Mouse (Mus musculus) liver, adult (tissue): ENCODE measurements around the gene Fkbp8.

Source experiments
- GATA4 ChIP-seq: IDR thresholded peaks from 2 replicates; pipeline ENCODE4 v1.6.1; 2014; ENCODE audit warnings: mild to moderate bottlenecking, low read length; ENCODE audit not compliant: insufficient replicate concordance

Fkbp8 gene

DNA sequence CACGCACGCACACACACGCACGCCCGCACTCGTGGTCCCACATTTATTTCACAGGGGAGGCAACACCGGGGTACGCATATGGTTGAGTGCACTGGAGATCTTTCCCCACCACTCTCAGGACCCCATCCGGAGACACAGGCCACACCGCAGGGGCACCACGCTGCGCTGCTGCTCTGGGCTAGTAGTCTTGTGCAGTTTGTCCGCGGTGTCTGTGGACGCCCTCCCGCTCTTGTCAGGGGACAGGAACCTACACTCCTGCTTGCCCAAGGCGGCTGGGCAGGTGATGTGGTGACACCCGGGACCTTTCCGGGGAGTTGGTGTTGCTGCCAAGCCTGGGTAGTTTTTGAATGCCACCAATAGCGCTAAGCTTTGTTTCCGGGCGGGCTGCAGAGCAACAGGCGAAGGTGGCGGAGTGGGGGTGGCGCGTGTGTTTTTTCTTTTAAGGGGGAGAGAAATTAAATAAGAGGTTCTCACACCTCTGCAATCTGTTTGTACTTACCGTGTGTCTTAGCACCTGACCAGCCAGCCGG, 33.0 kb upstream of the Fkbp8 start:
- no peak for TF ChIP-seq GATA4

DNA sequence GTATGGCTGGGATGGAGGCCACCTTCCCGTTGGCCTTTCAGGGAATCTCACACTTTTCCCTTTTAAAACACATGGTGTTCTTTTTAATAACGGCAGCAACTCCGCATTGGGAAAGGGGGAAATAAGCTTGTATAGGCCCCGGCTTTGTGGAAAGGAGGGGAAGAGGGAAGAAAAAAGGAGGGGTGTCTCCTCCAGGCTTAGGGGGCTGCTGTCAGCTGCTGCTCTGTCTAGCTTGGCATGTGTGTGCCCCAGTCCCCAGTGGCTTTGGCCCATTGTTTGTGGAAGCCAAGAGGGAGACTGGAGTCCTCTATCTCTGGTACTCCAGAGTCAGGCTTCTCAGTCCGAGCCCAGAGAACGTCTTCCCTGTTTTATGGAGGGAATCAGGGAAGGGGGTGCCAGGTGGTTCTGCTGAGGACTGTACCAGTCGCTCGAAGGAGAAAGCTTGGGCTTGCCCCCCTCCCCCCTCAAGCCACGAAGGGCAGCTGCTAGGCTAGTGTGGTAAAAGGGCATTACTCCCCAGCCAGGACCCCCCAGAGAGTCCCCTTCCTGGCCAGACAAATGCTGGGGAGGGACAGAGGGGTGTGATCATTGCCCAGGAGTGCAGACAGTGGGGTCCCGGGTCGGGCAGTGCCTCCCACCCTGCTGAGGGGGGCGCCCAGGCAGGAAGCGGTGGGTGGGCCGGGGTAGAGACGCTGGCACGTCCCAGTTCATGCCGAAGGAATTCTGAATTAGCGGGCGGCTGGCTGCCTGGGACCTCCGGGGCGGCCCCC, 32.3 kb upstream of the Fkbp8 start:
- TF ChIP-seq GATA4: no peak

DNA sequence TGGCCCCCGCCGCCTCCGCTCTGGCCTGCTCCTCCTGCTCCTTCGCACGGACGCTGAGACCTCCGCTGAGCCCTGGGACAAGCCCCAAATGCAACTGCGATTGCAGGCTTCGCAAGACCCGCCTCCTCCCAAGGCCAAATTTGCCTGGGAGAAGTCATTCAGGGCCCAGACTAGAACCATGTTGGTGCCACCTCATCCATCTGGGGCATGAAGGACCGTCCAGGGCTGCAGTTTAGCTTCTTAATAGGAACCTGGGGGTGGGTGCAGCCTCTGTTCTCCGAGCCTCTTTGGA, 31.8 kb upstream of the Fkbp8 start:
- no peak for TF ChIP-seq GATA4

DNA sequence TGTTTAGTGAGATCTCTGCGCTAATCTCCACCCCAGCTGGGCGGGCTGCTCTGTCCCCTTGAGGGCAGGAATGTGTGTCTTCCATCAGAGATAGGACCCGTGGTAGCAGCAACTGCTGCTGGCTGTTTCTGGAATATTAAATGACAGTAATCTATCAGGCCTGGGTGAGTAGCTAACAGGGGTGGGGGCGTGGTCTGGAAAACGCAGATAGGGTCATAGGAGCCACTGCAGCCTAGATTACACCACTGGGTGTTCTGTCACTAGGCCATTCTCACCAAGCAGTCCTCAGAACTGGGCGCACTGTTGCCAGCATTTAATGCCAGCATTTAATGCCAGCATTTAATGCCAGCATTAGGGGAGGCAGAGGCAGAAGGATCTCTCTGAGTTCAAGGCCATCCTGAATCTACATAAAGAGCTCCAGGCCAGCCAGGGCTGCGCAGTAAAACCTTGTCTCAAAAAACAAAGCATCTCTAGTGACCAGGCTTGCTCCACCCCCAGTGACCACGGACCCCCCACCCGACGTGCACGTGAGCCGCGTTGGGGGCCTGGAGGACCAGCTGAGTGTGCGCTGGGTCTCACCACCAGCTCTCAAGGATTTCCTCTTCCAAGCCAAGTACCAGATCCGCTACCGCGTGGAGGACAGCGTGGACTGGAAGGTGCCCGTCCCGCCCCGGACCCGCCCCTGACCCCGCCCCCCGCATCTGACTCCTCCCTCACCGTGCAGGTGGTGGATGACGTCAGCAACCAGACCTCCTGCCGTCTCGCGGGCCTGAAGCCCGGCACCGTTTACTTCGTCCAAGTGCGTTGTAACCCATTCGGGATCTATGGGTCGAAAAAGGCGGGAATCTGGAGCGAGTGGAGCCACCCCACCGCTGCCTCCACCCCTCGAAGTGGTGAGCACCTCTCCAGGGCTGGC, 26.9 kb upstream of the Fkbp8 start:
- TF ChIP-seq GATA4: no peak

DNA sequence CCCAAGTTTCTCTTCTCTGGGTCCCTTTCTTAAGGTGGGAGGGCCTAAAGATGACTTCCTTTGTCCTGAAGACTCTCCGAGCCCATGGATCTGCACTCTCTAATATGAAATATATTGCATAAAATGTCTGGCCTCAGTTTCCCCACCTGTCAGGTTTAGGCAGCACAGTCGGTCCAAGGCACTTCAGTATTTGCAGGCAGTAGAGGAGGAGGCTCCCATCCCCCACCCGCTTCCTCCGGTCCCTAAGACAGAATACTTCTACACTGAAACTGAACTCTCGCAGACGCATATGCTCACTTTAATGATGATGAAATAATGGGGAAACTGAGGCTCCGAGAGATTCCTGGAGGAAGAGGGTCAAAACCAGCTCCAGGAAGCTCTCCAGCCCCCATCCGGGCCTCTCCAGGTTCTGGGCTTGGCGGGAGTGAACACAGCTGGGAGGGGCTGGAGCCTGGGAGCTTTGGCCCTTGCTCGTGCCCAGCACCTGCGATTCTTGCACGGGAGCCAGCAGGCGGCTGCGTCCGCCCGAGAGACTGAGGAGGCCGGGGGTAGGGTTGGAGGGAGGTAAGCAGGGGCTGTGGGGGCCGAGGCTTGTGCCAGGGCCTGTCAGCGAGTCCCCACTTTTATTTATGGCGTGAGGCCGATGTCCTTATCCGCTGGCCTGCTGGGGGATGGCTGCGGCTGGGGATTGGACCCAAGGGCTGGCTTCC, 25.5 kb upstream of the Fkbp8 start:
- TF ChIP-seq GATA4: no peak

DNA sequence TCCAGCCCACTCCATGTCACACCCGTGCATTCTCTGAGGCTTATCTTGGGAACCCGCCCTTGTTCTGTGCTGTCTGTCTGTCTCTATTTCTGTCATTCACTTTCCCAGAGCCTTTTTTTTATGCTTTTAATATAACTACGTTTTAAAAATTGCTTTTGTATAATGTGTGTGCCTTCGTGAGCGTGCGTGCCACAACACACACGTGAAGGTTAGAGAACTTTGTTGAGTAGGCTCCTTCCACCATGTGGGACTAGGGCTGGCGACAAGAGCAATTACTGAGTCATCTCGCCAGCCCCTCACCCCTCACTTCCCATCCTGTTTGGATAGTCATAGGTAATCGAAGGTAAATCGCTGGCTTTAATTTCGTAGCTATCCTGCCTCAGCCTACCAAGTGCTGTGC, 25.0 kb upstream of the Fkbp8 start:
- TF ChIP-seq GATA4: no peak

DNA sequence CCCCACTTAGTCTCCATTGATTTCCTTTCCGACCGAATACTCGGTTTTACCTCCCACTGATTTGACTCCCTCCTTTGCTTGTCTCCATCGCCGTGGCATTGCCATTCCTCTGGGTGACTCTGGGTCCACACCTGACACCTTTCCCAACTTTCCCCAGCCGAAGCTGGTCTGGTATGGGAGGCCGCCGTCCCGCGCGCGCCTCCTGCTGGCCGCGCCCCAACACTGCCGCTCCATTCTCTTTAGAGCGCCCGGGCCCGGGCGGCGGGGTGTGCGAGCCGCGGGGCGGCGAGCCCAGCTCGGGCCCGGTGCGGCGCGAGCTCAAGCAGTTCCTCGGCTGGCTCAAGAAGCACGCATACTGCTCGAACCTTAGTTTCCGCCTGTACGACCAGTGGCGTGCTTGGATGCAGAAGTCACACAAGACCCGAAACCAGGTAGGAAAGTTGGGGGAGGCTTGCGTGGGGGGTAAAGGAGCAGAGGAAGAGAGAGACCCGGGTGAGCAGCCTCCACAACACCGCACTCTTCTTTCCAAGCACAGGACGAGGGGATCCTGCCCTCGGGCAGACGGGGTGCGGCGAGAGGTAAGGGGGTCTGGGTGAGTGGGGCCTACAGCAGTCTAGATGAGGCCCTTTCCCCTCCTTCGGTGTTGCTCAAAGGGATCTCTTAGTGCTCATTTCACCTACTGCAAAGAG, 24.3 kb upstream of the Fkbp8 start:
- TF ChIP-seq GATA4: no peak

DNA sequence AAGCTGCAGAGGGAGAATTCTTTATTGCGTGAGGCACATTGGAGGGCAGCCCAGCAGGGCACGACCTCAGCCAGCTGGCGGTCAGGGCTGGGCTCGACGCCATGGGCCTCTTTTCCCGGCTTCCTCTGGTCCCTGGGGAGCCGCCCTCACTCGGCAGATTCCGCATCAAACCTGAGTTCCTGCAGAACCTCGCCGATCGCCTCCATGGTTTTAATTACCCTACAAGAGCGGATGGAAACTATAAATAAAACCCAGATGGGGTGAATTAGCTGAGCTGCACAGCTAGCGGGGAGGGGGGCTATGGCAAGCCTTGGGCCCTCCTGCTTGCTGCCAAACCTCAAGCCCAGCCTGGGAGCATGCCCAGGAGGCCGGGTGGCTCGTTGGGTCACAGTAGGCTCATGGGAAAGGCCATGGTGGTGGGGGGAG, 23.2 kb upstream of the Fkbp8 start:
- TF ChIP-seq GATA4: no peak

DNA sequence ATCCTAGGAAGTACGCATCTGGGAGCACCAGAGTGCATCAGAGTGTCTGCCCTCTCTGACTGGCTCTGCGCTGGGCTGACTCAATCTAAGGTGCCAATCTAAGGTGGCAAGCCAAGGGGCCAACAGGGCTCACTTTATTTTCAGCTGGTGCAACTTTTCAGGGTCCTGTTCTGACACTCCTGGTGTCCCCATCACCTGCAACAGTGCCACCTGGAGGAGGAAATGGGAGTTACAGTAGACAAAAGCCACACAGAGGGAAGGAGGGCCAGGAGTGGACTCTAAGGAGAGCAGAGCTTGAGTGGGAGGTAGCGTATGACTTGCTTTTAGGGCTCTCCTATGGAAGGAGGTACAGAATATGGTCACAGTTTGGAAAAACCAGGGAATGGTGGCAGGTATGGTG, 22.7 kb upstream of the Fkbp8 start:
- no peak for TF ChIP-seq GATA4

DNA sequence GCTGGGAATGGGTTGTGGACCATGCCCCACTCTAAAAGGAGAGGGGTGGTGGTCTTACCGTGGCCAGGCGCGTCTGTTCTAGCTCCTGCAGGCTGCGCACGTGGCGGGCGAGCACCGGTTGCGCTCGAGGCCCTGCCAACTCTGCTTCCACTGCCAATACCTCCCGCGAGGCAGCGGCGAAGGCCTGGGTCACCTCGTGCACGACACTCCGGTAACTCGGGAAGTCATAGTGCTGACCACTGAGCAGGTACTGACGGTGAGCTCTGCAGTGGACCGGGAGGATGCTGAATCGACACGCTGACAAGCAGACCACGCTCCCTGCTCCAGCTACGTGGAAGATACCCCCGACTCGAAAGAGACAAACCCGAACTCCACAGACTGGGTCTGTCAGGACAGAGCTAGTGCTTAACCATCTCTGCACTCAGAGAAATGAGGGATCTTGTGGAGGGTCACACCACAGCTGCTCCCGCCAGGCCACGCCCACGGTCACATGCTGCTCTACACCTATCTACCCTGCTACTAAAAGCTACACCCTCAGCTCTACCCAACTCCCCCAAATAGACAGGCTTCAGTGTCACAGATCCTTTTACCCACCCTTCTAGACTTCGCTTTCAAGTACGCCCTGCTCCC, 21.7 kb upstream of the Fkbp8 start:
- no peak for TF ChIP-seq GATA4

DNA sequence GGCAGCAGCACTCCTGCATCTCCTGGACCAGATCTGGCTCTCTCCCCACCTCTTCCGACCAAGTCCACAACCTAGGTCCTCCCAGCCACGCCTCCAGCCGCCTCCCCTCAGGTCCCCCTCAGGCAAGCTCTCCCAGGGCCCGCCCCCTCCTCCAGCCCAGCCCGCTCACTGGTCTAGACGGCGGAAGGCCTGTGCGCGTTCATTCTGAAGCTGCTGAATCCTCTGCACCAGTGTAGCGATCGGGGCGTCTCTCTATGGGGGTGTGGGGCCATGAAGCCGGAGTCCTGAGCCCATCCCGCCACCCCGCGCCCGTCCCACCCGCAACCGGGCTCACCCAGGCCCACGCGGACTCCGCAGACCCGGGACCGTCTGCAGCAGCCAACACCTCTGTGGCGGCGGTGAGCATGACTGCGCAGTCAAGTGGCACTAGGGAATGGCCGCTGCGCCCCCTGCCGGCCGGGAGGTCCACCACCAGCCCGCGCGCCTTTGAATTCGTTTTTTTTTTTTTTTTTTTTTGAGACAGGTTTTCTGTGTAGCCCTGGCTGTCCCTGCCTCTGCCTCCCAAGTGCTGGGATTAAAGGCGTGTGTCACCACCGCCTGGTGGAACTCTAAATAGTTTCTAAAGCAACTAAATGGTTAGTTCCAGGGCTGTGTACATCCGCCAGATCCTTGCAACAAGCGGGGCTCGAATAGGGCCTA, 21.0 kb upstream of the Fkbp8 start, which contains the start of gene Rex1bd:
Gene Rex1bd, minus strand, starts transcription at position 425 of the 699 bp plus-strand sequence.
- no peak; the same call in 1 of the 2 replicates for TF ChIP-seq GATA4

DNA sequence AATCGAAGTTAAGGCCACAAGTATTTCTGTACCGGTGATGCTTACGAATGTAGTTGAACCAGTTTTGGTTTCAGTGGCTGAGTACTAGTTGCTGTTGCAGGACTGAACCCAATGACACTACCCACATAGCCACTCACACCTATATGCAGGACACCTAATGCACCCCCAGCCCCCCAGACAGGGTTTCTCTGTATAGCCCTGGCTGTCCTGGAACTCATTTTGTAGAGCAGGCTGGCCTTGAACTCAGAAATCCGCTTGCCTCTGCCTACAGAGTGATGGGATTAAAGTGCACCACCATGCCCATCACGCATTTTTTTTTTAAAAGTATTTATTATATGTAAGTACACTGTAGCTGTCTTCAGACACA, 20.5 kb upstream of the Fkbp8 start:
- TF ChIP-seq GATA4: no peak

DNA sequence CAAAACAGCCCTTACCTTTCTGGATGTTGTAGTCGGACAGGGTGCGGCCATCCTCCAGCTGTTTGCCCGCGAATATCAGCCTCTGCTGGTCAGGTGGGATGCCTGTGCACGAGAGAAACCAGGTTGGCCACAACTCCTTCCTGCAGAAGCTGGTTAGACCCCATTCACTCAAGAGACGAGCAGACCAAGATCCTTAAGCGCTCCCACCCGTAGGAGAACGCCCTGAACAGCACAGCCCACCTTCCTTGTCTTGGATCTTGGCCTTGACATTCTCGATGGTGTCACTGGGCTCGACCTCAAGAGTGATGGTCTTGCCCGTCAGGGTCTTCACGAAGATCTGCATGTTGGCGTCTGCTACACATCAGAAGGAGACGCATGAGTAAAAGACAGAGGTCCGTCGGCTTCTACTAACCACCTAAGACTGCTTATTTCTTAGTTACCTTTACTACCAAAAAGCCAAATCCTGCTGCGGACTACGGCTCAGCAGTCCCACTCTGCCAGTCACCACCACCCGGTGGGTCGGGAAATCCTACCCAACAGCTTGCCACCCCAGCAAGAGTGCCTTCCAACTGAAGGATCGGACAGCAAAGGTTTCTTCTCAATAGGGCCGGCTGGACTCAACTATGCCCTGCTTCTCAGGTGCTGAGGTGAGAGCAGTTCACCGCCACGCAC, 18.1 kb upstream of the Fkbp8 start:
- no peak for TF ChIP-seq GATA4
